Mouse (Mus musculus) thymus, adult 2 months (tissue): ENCODE results near the gene Mast1.

Source experiments
- CTCF ChIP-seq: fragments of 200-500 bp; IDR thresholded peaks from 2 replicates; pipeline ENCODE4 v1.5.1; 2012; ENCODE audit warnings: mild to moderate bottlenecking, control low read depth, low read length, moderate library complexity, borderline replicate concordance; ENCODE audit not compliant: control insufficient read depth, poor library complexity, insufficient read depth; ENCODE audit errors: extremely low read depth
- POLR2A ChIP-seq: fragments of 200-500 bp; IDR thresholded peaks from 2 replicates; pipeline ENCODE4 v1.6.1; 2012; ENCODE audit warnings: mild to moderate bottlenecking, low read length, control low read depth, moderate library complexity; ENCODE audit not compliant: control insufficient read depth, poor library complexity, insufficient read depth; ENCODE audit errors: extremely low read depth

- no peak for TF ChIP-seq POLR2A
- TF ChIP-seq CTCF, result no peak
Observed at GRCm38 (mm10) chr8:84913502-84913900, 23.7 kb downstream of the Mast1 start.
